Mouse (Mus musculus): ENCODE measurements around the gene Rae1. TPM values are rescaled to one million over a fixed set of nuclear protein-coding genes. Genes with fewer than 3 reads are reported as not detected.
A peak's percentile ranks its signal among the peaks of the same experiment; 100 is the strongest.

Rae1 gene
- total RNA-seq, 2 experiments from 2014 or later, result 12.4 to 14.4 TPM

GRCm38 (mm10) chr2:173060450-173060849 is 60.5 kb downstream of the Rae1 start:
- H3K27ac ChIP-seq, result peak overlapping the region; percentile 61
- intact Hi-C loops (cut with DNase I), result no loop called here
- no peak for TF ChIP-seq CTCF (IDR thresholded peaks at IDR 0.05)
- no peak for DNase-seq
- no peak overlapping the region for H3K4me3 ChIP-seq

DNA sequence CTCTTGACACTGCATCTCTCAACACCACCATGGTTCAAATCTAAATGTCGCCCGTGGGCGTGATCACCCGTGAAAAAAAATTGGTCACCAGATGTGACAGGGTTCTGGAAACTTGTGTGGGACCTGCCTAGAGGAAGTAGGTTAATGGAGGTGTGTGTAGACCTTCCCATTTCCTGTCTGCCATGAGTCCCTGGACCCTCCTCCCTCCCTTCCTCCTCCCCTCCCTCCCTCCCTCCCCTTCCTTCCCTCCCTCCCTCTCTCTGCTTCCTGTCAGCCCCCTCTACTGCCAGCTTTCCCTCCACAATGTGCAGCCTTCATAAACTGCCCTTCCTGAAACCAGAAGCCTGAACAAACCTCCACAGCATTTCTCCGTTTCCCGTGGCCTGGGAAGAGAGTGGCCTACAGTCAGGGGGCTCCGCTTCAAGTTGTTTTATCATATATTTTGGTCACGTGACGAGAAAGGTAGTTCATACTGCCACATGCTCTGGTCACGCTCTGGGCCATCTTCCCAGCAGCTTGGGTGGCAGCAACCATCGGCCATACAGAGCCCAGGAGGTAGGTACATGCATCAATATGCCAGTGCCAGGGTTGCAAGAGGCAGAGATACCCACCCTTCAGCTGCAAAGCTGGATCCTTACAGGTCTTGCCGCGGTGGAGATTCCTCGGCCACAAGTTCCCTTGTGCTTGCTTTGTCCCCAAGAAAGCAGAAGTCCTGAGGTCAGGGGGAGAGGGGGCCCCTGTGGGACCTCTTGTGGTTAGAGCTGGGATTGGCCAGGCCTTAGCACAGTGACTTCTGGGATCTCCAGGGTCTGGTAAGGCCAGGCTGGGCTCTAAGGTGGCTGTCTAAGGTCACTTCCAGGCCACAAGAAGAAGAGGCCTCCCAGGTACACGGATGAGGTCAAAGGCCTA is 61.8 kb downstream of the Rae1 start:
- H3K4me3 ChIP-seq, result no peak overlapping the region
- no peak for DNase-seq
- intact Hi-C loops (cut with DNase I), result no loop called here
- peak overlapping the region; percentile 62 for H3K27ac ChIP-seq
- TF ChIP-seq CTCF (IDR thresholded peaks at IDR 0.05), result peak; percentile 36

- H3K27ac ChIP-seq, result no peak overlapping the region
- H3K4me3 ChIP-seq, result no peak overlapping the region
- DNase-seq, result no peak
- intact Hi-C loops (cut with DNase I), result no loop called here
- TF ChIP-seq CTCF (IDR thresholded peaks at IDR 0.05), result no peak
These were observed 63.3 kb downstream of the Rae1 start for GRCm38 (mm10) chr2:173063219-173063618.

DNA sequence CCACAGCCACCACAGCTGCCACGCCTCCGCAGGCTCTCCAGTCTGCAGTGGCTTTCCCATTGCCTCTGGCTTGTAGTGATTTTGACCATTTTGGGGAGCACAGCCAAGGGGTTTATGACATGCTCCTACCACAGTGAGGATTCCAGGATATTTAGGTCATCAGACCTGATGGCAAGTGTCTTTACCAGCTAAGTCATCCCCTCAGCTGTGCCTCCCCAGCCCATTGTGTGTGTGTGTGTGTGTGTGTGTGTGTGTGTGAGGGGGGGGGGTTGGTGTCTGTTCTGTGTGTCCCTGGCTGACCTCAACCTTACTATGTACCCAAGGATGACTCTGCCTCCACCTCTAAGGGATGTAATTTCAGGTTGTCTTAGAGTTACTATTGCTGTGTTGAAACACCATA is 64.9 kb downstream of the Rae1 start:
- intact Hi-C loops (cut with DNase I), result no loop called here
- DNase-seq, result no peak
- Histone ChIP-seq H3K27ac (no peak overlapping the region), H3K4me3 (no peak overlapping the region)
- no peak for TF ChIP-seq CTCF (IDR thresholded peaks at IDR 0.05)

Other genes starting within 250 kb of the Rae1 start
- gene Bmp7, start 59.8 kb upstream of the Rae1 start, total RNA-seq (2021), result under 1 TPM; 0.23 to 0.45 TPM
- gene Spo11, start 22.4 kb upstream of the Rae1 start, total RNA-seq (2021), result not detected
- 100 to 1,000 TPM; 181 to 246 TPM for gene Rbm38, start 20.4 kb downstream of the Rae1 start, total RNA-seq (2021)
- gene Ctcfl, start 119.4 kb downstream of the Rae1 start, total RNA-seq (2021), result under 1 TPM in 1 of 2 experiments, not detected in 1; 0.23 TPM
- gene Pck1, start 152.9 kb downstream of the Rae1 start, total RNA-seq (2021), result 1 to 10 TPM in 1 of 2 experiments, under 1 TPM in 1; 0.41 to 3.3 TPM
- not detected for gene Zbp1, start 218.8 kb downstream of the Rae1 start, total RNA-seq (2021)